Mouse (Mus musculus): ENCODE measurements around the gene Nova2. TPM values are rescaled to one million over a fixed set of nuclear protein-coding genes. Genes with fewer than 3 reads are reported as not detected.

Nova2 gene
- polyA plus RNA-seq, 1 experiment from 2014 or later = 1.2 TPM

DNA sequence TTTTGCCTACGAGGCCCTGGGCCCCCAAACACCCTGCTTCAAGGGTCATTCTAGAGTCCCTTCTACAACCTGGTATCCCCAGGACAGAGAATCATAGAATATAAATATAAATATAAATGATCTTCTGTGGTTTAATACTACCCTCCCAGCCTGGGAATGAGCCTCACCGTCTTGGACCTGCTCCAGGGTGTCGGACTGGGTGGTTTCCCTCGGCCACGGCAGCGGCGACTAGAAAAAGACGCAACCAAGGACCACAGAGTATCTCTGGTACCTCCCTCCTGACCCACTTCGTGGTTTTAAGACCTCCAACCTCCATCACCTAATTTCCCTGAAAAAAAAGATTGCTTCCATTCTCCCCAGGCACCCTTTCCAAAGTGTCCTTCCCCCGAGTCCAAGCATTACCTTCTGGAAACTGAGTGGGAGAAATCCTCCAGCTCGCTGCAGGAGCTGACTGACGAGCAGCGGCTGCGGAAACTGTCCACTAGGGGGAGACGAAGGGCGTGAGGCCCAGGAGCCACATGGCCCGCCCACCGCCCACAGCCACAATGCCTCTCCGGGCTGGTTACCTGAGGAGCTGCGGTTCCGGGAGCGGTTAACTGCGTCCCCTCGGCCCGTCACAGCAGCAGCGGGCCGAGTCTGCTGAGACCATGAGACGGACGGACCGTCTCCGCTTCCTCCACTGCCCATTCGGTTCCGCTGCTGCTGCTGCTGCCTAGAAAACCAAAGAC is 33.7 kb upstream of the Nova2 start:
- H3K4me2 ChIP-seq (replicated peaks; ENCODE audit: low read depth, low read length) = peak overlapping the region; percentile 69
- DNase-seq (ENCODE audit: low spot score) (peak; percentile 87), ATAC-seq (peak; percentile 75)
- H3K36me3 ChIP-seq (ENCODE audit: insufficient read depth, low read length) = no peaks in the 10 kb centered on the region
- peaks cover 5% of the 10 kb centered on the region for H3K4me1 ChIP-seq (ENCODE audit: insufficient read depth, low read depth, low read length)
- H3K9ac ChIP-seq (replicated peaks; ENCODE audit: low read depth) = no peak overlapping the region
- H3K27ac ChIP-seq (ENCODE audit: low read length) = no peak overlapping the region
- WGBS = 19% methylated on average over 33 of the region's 33 CpGs
- no peaks in the 10 kb centered on the region for H3K9me3 ChIP-seq (ENCODE audit: low read length)
- 0 out of 2 replicates have a peak, but pooled peaks cover 5% of the 10 kb centered on the region for H3K27me3 ChIP-seq (replicated peaks; ENCODE audit: insufficient read depth, low read length)
- TF ChIP-seq EP300 (IDR thresholded peaks at IDR 0.05) = no peak
- peak; percentile 96 for TF ChIP-seq CTCF (IDR thresholded peaks at IDR 0.05)
- peak overlapping the region; percentile 20 for H3K4me3 ChIP-seq (ENCODE audit: low read depth, low read length)

DNA sequence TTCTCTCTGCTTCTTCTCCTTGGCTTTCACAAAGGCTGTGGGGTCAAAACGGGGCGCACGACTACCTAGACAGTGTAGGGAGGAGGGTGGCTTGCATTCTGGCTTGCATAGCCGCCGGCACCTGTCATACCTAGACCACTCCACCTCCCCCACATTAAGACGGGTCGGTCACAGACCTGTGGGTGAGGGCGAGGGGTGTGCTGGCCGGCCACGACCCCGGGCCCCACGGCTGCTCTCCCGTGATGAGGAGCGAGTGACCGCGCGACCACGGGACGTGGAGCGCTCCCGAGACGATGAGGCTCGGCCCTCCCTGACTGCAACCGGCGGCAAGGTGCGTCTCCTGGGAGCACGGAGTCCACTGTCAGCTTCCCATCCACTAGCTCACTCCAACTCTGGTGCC is 32.7 kb upstream of the Nova2 start:
- no peaks in the 10 kb centered on the region for H3K9me3 ChIP-seq (ENCODE audit: low read length)
- H3K36me3 ChIP-seq (ENCODE audit: insufficient read depth, low read length) = no peaks in the 10 kb centered on the region
- TF ChIP-seq EP300 (IDR thresholded peaks at IDR 0.05) (no peak), CTCF (IDR thresholded peaks at IDR 0.05) (no peak)
- 35% methylated on average over 27 of the region's 27 CpGs for WGBS
- H3K27ac ChIP-seq (ENCODE audit: low read length) = no peak overlapping the region
- no peak for ATAC-seq
- peaks cover 5% of the 10 kb centered on the region for H3K4me1 ChIP-seq (ENCODE audit: insufficient read depth, low read depth, low read length)
- no peak for DNase-seq (ENCODE audit: low spot score)
- H3K27me3 ChIP-seq (replicated peaks; ENCODE audit: insufficient read depth, low read length) = 0 out of 2 replicates have a peak, but pooled peaks cover 5% of the 10 kb centered on the region
- peak overlapping the region; percentile 69; the same call in 1 of the 2 replicates for H3K4me2 ChIP-seq (replicated peaks; ENCODE audit: low read depth, low read length)
- H3K9ac ChIP-seq (replicated peaks; ENCODE audit: low read depth) = no peak overlapping the region
- H3K4me3 ChIP-seq (ENCODE audit: low read depth, low read length) = no peak overlapping the region

DNA sequence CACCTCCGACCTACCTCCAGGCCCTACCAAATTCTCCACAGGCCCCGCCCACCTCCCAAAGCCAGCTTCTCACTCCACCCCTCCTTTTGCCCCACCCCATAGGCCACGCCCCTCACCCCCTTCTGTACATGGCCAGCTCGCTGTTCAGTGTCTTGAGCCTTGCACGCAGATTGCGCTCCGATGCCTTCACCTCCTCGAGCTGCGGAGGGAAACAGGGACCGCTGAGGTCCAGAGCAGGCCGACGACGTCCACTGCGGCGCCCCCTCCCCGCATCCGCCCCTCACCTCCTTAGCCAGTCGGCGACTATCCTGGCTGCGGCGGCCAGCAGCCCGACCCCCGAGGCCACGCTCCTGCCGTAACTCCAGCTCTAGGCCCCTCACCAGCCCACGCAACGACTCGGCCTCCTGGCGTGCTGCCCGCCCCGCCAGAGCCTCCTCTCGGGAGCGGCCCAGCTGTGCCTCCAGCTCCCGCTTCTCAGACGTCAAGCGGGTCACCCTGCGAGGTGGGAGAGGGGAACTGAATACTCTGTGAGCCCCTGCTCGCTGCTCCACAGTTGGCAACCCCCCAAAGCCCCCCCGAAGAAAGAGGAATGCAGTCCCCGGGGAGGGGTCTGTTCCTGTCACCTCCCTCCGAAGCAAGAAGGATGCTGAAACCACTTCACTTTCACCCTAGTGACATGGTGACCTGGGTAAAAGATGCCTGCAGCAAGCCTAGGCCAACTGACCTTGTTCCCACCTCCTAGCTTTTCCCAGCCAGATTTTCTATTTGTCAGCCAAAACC is 31.8 kb upstream of the Nova2 start:
- DNase-seq (ENCODE audit: low spot score) = peak; percentile 65
- Histone ChIP-seq H3K4me3 (ENCODE audit: low read depth, low read length) (peak overlapping the region; percentile 27), H3K9ac (replicated peaks; ENCODE audit: low read depth) (no peak overlapping the region), H3K4me1 (ENCODE audit: insufficient read depth, low read depth, low read length) (peaks cover 5% of the 10 kb centered on the region), H3K36me3 (ENCODE audit: insufficient read depth, low read length) (no peaks in the 10 kb centered on the region), H3K9me3 (ENCODE audit: low read length) (no peaks in the 10 kb centered on the region), H3K27ac (ENCODE audit: low read length) (no peak overlapping the region), H3K4me2 (replicated peaks; ENCODE audit: low read depth, low read length) (peak overlapping the region; percentile 78), H3K27me3 (replicated peaks; ENCODE audit: insufficient read depth, low read length) (0 out of 2 replicates have a peak, but pooled peaks cover 5% of the 10 kb centered on the region)
- 2% methylated on average over 35 of the region's 41 CpGs for whole genome bisulfite sequencing
- ATAC-seq = peak; percentile 70
- TF ChIP-seq CTCF (IDR thresholded peaks at IDR 0.05) = no peak

DNA sequence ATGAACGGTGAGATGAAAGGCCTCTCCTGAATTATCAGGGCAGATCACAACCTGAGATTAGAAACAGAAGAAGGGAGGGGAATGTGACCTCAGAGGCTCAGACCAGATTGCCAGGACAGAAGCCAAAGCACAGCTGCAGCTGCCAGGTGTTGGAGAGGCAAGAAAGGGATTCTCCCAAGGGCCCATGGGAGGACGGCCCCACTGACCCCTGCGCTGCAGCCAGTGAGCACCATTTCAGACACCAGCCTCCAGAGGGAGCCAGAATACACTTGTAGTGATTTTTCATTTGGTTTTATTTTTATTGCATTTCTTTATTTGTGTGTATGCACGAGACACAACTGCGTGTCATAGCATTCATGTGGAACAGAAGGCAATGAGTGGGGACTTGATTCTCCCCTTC is 29.2 kb upstream of the Nova2 start:
- TF ChIP-seq CTCF (IDR thresholded peaks at IDR 0.05) = peak; percentile 79
- no peak for TF ChIP-seq EP300 (IDR thresholded peaks at IDR 0.05)
- Histone ChIP-seq H3K4me3 (ENCODE audit: low read depth, low read length) (no peak overlapping the region), H3K4me2 (replicated peaks; ENCODE audit: low read depth, low read length) (no peak overlapping the region), H3K27me3 (replicated peaks; ENCODE audit: insufficient read depth, low read length) (0 out of 2 replicates have a peak, but pooled peaks cover 5% of the 10 kb centered on the region), H3K36me3 (ENCODE audit: insufficient read depth, low read length) (no peaks in the 10 kb centered on the region), H3K9me3 (ENCODE audit: low read length) (no peaks in the 10 kb centered on the region), H3K27ac (ENCODE audit: low read length) (no peak overlapping the region), H3K9ac (replicated peaks; ENCODE audit: low read depth) (no peak overlapping the region), H3K4me1 (ENCODE audit: insufficient read depth, low read depth, low read length) (peaks cover 5% of the 10 kb centered on the region)
- no peak for ATAC-seq
- peak; percentile 49 for DNase-seq (ENCODE audit: low spot score)
- 45% methylated on average over 5 of the region's 5 CpGs for WGBS

GRCm38 (mm10) chr7:18900513-18900912 is 25.2 kb upstream of the Nova2 start:
- no peak overlapping the region for H3K27ac ChIP-seq (ENCODE audit: low read length)

DNA sequence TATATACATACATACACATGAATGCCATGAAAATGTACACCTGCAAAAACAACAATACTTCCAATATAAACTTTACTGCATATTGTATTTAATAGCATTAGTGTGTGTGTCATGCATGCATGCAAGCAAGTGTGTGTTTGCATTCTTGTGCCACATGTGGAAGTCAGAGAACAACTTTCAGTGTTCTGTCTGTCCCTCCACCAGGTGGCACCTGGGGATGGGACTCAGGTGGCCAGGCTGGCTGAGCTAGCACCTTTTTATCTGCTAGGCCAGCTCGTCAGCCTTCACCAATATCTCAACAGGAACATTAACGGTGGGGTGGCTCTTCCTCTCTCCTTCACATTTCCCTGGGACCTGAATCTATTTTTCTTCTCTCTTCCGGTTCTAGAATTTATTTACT is 23.2 kb upstream of the Nova2 start:
- Histone ChIP-seq H3K36me3 (ENCODE audit: insufficient read depth, low read length) (no peaks in the 10 kb centered on the region; the same call in 1 of the 2 replicates), H3K4me2 (replicated peaks; ENCODE audit: low read depth, low read length) (no peak overlapping the region), H3K4me3 (ENCODE audit: low read depth, low read length) (no peak overlapping the region), H3K27me3 (replicated peaks; ENCODE audit: insufficient read depth, low read length) (no peaks in the 10 kb centered on the region), H3K4me1 (ENCODE audit: insufficient read depth, low read depth, low read length) (no peaks in the 10 kb centered on the region), H3K9ac (replicated peaks; ENCODE audit: low read depth) (no peak overlapping the region), H3K27ac (ENCODE audit: low read length) (no peak overlapping the region), H3K9me3 (ENCODE audit: low read length) (no peaks in the 10 kb centered on the region)
- ATAC-seq = no peak
- WGBS = 61% methylated on average over 3 of the region's 3 CpGs
- no peak for DNase-seq (ENCODE audit: low spot score)
- no peak for TF ChIP-seq EP300 (IDR thresholded peaks at IDR 0.05)
- TF ChIP-seq CTCF (IDR thresholded peaks at IDR 0.05) = peak; percentile 30

More at GRCm38 (mm10) chr7:18900513-18900912, 25.2 kb upstream of the Nova2 start:
- Histone ChIP-seq H3K4me1 (ENCODE audit: insufficient read depth, low read depth, low read length) (no peaks in the 10 kb centered on the region), H3K4me3 (ENCODE audit: low read depth, low read length) (no peak overlapping the region), H3K9me3 (ENCODE audit: low read length) (no peaks in the 10 kb centered on the region), H3K9ac (replicated peaks; ENCODE audit: low read depth) (no peak overlapping the region), H3K27me3 (replicated peaks; ENCODE audit: insufficient read depth, low read length) (no peaks in the 10 kb centered on the region), H3K36me3 (ENCODE audit: insufficient read depth, low read length) (no peaks in the 10 kb centered on the region), H3K4me2 (replicated peaks; ENCODE audit: low read depth, low read length) (no peak overlapping the region)
- WGBS = 63% methylated on average over 2 of the region's 2 CpGs
- DNase-seq (ENCODE audit: low spot score) (peak; percentile 61), ATAC-seq (peak; percentile 83)
- TF ChIP-seq EP300 (IDR thresholded peaks at IDR 0.05) (no peak), CTCF (IDR thresholded peaks at IDR 0.05) (no peak)
